Mouse (Mus musculus): ENCODE data around the gene Gm10309.
A peak's percentile ranks its signal among the peaks of the same experiment; 100 is the strongest.

DNA sequence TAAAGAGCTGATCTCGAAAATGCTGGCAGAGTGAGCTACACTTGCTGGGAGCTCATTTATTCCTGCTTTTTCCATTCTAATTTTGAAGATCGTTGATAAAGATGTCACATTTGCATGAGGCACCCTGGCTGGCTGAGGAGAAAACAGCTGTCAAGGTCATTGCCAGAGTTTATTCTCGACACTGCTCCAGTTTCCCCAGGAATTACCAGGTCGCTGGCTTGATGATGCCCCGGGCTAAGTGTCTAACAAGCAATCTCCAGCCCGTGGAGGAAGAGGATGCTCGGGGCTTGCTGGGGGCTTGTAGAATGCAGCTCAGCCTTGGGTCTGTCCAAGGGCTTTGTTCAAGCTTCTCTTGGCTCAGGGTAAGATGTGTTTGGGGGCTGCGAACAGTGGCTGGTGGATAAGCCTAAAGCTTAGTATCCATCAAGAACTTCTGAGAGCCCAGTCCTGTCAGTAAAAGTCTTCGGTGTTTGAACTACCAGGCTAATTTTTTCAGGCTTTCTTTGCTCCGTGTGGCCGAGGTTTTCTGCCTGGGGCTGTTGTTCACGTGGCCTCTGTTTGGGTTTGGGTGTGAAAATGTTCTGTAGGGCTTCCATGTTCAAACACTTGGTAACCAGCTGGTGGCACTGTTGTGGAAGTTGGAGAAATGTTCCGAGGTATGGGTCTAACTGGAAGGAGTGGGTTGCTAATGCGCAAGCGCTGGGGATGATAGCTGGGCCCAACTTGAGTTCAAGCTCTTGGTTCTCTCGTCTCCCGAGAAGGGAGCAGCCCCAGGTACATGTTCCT lies 44.2 kb downstream of the Gm10309 start:
- TF ChIP-seq POLR2A (IDR thresholded peaks at IDR 0.05; ENCODE audit: borderline replicate concordance, extremely low read depth, low read depth, low read length), result no peak
- TF ChIP-seq CTCF (IDR thresholded peaks at IDR 0.05; ENCODE audit: insufficient read depth, low read length), result 0 out of 2 replicates have a peak, but pooled peaks have one; percentile 8

All from lung, adult 2 months (tissue).